In genomic region chr11:32714230-32714629, GRCm38 (mm10) we compare ENCODE assay signal across 8 mouse cellular contexts.
DNase-seq lines count a peak whose midpoint lies in the region; ATAC-seq and TF ChIP-seq lines count a peak whose summit lies in the region.
"Had no signal": no experiment of that assay in that cellular context is flagged by ENCODE, and none has a peak within 500 bp of the region (broad histone marks: within the 10 kb centered on the region; RNA-seq: fewer than 3 reads in every experiment).

No protein-coding gene starts in this region.

- no peak overlapping the region for H3K27ac ChIP-seq in kidney, embryonic 15.5 days
- H3K27ac ChIP-seq in stomach, postnatal 0 days (replicated peaks) = no peak overlapping the region

- no peak overlapping the region for H3K9ac ChIP-seq in kidney, embryonic 15.5 days
- H3K9ac ChIP-seq in stomach, postnatal 0 days (ENCODE audit: low read length) = no peak overlapping the region

- H3K4me1 ChIP-seq in kidney, embryonic 15.5 days = peaks cover 3% of the 10 kb centered on the region; the same call in 1 of the 2 replicates
- peaks cover under 1% of the 10 kb centered on the region; the same call in 1 of the 2 replicates for H3K4me1 ChIP-seq in G1E (ENCODE audit: insufficient read depth, low read depth, low read length)
- no peaks in the 10 kb centered on the region for H3K4me1 ChIP-seq in stomach, postnatal 0 days (replicated peaks; ENCODE audit: control insufficient read depth, insufficient read depth)

- no peak overlapping the region for H3K4me2 ChIP-seq in kidney, embryonic 15.5 days
- H3K4me2 ChIP-seq in stomach, postnatal 0 days (replicated peaks; ENCODE audit: low read depth) = no peak overlapping the region

- TF ChIP-seq CTCF in G1E (IDR thresholded peaks at IDR 0.05; ENCODE audit: low read depth, low read length) = 0 out of 2 replicates have a peak, but pooled peaks have one; percentile 16
- TF ChIP-seq CTCF in stomach, postnatal 0 days (IDR thresholded peaks at IDR 0.05; ENCODE audit: low read depth) = peak; percentile 77

- ATAC-seq in kidney, embryonic 15.5 days (replicated peaks; ENCODE audit: low FRiP score) = no peak
- ATAC-seq in G1E (ENCODE audit: extremely low read depth, insufficient number of reproducible peaks, low FRiP score, poor library complexity, severe bottlenecking) = no peak
- no peak for ATAC-seq in stomach, postnatal 0 days (ENCODE audit: low FRiP score, low TSS enrichment)

- DNase-seq in kidney, postnatal 14 days = peak; percentile 34
- DNase-seq in CD4-positive helper T cell, adult 2 months (ENCODE audit: low read depth, low spot score) = peak; percentile 59
- DNase-seq in G1E (ENCODE audit: low spot score) = no peak
- peak; percentile 51 for DNase-seq in forelimb bud, embryonic 11.5 days (ENCODE audit: low read depth, low spot score)
- no peak for DNase-seq in stomach, postnatal 0 days (ENCODE audit: low spot score)
- DNase-seq in adrenal gland, adult 8-10 months = no peak

- 72% methylated on average over 5 of the region's 5 CpGs for WGBS in kidney, embryonic 15.5 days
- WGBS in stomach, postnatal 0 days = 51% methylated on average over 5 of the region's 5 CpGs

- TF ChIP-seq EP300 in stomach, postnatal 0 days (optimal IDR thresholded peaks at IDR 0.05) = no peak

- H3K36me3 ChIP-seq in kidney, embryonic 15.5 days = peaks cover 28% of the 10 kb centered on the region
- H3K36me3 ChIP-seq in G1E (replicated peaks) = peaks cover 62% of the 10 kb centered on the region
- peaks cover 6% of the 10 kb centered on the region; the same call in 1 of the 2 replicates for H3K36me3 ChIP-seq in stomach, postnatal 0 days (ENCODE audit: control insufficient read depth, insufficient read depth, low read length)

- no peak overlapping the region for H3K4me3 ChIP-seq in kidney, embryonic 15.5 days (replicated peaks)
- H3K4me3 ChIP-seq in G1E (ENCODE audit: low read depth, low read length) = no peak overlapping the region
- no peak overlapping the region for H3K4me3 ChIP-seq in stomach, postnatal 0 days (ENCODE audit: low read depth, low read length)
- H3K4me3 ChIP-seq: erythroblast, embryonic 14.5 days had no signal

- no peaks in the 10 kb centered on the region for H3K27me3 ChIP-seq in kidney, embryonic 15.5 days
- no peaks in the 10 kb centered on the region for H3K27me3 ChIP-seq in G1E (ENCODE audit: insufficient read depth, low read length)
- no peaks in the 10 kb centered on the region for H3K27me3 ChIP-seq in stomach, postnatal 0 days (ENCODE audit: control insufficient read depth, insufficient read depth, low read length)

- H3K9me3 ChIP-seq in kidney, embryonic 15.5 days (replicated peaks) = no peaks in the 10 kb centered on the region
- no peaks in the 10 kb centered on the region for H3K9me3 ChIP-seq in G1E (replicated peaks)
- no peaks in the 10 kb centered on the region for H3K9me3 ChIP-seq in stomach, postnatal 0 days (ENCODE audit: control insufficient read depth, low read length)

Comparison
In these comparisons a context has a peak if more than half of its experiments do, and no peak if none do; other contexts are left out.
1. DNase-seq: peak in kidney, postnatal 14 days (single experiment), CD4-positive helper T cell, adult 2 months (single experiment) and forelimb bud, embryonic 11.5 days (single experiment); none in G1E (single experiment), stomach, postnatal 0 days (single experiment) and adrenal gland, adult 8-10 months (single experiment).